Mouse (Mus musculus) spleen, adult 18-20 months (tissue): ENCODE data around the gene Ing5.
"Not testable (repeated sequence)": the region's sequence is repeated elsewhere in the genome, so short reads cannot be mapped to it uniquely, and the experiment has no call there.

Experiments
- DNase-seq, 2 experiments: peaks; one replicate each; pipeline ENCODE4 v3.0.0; 2022; ENCODE audit warnings: mixed read lengths in 2 of 2

The Ing5 gene

DNA sequence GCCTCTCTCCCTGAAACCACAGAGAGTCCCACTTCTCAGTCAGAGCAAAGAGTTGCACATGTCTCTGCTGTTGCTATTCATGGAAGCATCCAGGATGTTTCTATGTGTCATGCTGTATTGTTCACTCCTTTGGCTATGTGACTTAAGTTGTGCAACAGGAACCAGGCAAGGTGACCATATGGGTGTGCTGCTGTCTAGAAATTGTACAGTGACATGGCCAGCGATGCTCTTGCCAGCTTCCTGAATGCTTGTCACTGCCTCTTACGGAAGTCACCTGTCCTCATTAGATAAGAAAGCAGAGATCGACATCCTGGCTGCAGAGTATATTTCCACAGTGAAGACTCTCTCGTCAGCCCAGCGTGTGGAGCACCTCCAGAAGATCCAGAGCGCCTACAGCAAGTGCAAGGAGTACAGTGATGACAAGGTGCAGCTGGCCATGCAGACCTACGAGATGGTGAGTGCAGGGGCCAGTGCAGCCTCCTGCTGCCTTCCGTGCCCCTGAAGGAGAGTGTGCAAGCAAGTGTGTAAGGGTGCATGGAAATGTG lies 7.8 kb downstream of the Ing5 start:
- DNase-seq: no peak

DNA sequence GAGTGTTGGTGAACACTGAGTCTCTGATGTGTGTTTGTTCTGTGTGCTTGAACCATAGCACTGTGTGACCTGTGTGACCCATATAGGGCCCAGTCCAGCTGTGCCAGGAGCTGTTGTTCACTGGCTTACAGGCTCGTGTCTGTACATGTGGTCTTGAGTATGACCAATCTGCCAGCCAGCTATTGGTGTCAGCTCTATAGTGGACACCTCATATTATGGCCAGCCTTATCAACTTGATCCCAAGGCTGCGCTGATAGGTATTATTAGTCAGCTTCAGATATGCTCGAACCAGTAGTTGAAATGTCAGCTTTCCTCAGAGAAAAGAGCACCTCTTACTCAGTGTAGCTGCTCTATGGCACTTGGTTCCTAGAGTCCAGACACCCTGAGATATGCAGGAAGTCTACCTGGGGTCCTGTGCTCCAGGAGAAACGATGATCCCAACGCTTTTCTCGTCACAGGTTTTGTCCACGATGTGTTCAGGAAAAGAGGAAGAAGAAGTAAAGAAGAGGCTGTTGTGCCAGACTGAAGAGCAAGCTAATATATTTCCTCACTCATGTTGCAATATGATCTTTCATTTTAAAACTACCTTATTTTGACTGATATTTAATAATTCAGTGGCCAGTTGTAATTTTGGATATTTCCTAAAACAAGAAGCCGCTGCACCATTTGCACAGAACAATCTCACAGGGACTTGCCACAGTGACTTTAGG lies 14.2 kb downstream of the Ing5 start:
- DNase-seq: no peak

DNA sequence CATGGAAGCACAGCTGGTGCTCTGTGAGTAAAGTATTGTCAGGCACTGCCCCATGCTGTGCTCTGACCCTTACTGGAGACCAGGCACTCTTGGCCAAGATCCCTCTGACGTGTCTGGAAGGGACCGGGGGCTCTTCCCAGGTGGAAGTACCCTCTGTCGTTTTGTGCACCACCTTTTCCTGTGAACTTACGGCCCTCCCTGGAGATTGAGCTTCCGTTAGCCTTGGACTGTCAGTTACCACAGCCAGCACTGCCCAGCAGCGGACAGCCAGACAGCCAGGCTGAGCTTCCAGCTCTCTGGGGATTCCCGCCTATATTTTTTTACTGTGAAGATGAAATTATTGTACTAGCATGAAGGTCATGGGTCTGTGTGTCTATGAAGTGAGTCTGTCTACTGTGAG lies 15.0 kb downstream of the Ing5 start:
- DNase-seq: no peak

DNA sequence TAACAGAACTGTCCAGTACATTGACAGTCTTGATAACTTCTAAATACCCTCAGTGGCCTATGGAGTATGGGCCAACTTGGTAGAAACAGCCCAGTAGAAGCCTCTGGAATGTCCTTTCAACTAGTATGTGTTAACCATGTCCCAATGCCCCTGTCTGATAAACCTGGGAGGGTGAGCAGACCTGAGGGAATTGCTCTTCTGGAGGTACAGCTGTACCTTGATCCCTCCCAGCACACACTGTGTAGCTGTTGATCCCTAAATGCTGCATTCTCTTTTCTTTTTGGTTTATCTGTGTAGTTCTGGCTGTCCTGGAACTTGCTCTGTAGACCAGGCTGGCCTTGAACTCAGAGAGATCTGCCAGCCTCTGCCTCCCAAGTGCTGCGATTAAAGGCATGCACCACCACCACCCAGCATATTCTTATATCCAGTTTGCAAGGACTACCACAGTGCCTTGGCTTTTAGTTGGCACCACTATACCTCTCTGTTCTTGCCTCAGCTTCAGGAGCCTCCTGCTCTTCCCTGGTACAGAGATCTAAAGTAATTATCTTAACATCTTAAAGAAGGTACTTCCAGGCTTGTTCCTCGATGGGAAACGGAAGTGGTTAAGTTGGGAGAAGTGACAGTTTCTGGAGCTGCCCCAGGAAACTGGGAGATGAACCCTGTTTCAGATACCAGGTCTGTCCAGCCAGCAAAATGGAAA lies 20.2 kb downstream of the Ing5 start:
- DNase-seq: no peak

DNA sequence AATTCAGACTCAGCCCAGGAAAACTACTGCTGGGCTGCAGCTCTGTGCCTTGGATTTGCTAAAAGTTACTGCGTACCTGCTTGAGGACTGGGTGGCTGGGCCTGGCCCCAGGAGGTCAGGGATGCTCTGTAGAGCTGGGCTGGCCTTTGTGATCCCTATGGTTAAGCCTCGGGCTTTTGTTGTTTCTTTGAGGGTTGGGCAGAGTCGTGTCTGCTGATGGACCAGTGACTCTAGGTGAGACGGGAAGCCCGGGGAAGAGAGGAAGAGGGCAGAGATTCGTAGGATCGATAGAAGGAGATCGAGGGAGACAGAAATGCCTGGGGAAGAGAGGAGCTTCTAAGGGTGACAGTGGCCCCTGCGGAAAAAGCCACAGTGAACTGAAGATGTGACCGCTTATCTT lies 20.8 kb downstream of the Ing5 start, which contains the start of gene D2hgdh:
Gene D2hgdh, plus strand, starts transcription at position 301 of the 400 bp plus-strand sequence.
- DNase-seq: no peak

DNA sequence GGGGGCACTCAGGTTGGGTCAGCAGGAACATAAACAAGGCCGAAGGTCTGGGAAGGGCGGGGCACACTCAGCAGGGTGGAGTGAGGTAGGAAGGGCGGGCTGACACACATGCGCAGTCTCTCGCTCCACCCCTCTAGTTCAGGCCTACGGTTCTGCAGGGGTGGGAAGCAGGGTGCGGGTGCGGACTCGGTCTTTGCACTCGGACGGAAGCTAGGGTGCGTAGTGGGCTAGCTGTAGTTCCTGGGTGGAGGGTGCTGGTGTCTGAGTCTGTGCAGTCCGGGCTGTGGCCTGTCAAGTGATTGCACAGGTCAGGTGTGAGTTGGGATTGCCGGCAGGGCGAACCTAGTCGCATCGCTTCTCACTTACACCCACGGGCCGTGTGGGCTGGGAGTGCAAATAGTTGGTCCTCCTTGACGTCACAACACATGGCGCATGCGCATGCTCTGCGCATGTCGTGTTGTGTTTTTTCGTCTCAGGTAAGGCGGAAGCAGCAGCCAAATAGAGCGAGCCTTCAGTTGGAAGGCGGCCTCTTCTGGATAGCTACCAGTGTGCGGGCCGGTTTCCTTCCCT lies 21.4 kb downstream of the Ing5 start:
- DNase-seq: peak; percentile 90 to 93

DNA sequence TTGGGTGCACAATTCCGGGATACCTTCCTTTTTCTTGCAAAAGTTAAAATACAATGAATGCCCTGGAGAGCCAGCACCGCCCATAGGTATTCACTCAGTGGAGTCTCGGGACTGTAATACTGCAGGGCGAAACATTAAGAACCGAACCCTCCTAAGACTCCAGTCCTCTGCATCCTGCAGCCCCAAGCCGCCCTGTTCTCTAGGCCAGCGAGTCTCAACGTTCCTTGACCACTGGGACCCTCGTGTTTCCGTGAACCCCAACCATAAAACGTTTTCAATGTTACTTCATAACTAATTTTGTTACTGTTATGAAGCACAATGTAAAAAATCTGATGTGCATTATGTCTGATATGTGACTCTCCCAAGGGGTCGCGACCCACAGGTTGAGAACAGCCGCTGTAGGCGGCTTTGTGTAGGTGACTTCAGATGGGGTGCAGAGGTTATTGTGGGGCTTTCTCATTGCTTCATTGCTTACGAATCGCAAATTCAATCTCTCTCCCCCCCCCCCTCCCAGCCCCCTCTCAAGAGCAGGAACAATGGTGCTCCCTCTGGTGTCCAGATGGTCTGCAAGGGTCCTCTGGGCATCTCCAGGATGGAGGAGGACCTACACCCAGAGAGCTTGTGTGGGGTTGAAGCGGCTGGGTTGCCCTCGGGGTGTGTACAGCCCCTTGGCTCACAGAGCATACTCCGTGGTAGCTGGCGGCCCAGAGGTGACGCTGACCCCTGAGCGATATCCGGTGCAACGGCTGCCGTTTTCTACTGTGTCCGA lies 22.2 kb downstream of the Ing5 start:
- DNase-seq: peak in 1 of 2 experiments; percentile 19

DNA sequence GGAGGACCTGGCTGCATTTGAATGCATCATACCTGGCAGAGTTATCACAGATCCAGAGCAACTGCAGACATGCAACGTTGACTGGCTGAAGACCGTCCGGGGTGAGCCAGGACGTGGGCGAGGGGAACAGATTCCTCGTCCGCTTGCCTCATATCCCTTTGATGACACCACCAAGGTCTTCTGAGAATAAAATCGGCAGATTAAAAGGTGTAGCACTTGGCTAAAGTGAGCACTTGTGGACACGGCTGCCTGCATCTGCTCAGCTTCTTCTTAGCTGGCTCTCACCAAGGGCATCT lies 22.7 kb downstream of the Ing5 start:
- no peak for DNase-seq

DNA sequence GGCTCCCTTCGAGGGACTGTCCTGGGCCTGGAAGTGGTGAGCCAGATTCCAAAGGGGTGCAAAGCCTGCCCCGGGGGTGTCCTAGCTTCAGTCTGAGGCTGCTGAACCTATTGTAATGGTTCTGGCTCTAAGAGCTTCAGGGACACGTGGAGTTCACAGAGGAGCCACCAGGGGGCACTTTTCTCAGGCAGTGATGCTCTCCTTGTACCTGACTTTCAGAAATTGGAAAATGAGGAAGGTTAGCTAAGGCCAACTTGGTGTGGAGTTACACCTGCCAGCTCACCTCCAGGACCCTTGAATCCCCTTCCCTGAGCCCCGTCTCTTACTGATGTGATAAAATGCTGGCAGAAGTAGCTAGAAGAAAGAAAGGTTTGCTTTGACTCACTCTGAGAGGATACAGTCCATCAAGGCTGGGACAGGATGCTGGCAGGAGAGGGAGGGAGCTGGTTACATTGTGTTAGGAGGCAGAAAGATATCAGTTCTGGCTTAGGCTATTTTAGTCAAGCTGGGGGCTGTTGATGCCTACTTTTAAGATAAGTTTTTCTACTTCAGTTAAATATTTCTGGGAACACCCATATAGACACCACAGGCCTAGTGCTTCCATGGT lies 29.1 kb downstream of the Ing5 start:
- DNase-seq: not testable (repeated sequence)

DNA sequence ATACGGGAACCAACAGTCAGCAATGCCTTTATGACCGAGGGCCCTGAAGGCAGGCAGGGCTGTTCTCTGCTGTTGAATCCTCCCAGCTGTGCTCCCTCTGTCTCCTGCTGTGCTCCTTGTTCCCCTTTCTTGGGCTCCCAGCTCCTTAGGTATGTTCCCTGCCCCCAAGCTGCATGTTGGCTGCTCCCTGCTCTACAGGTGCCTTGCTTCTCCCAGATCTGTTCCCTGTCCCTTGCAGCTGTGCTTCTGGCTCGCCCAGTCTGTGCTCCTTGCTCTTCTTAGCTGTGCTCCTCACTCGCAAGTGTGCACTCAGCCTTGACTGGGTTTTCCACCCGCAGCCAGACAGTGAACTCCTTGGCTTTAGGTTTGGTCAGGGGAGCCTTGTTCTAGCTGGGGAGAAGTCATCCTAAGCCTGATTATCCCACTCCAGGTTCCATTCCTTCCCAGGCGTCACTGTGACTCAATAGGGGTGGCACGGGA lies 30.9 kb downstream of the Ing5 start:
- DNase-seq: no peak

DNA sequence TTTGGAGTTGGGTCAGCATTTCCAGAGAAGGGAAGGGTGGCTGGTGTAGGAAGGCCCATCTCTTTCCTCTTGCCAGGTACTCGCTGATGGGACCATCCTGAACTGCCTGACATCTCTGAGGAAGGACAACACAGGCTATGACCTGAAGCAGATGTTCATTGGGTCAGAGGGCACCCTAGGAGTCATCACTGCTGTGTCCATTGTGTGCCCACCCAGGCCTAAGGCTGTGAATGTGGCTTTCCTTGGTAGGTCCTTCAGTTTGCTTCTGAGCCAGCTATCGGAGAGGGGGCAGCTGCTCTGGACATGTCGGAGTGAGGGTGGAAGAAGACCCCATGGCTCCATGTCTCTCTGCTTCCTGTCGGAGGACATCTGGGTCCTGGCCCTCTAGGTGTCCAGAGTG lies 31.4 kb downstream of the Ing5 start:
- DNase-seq: no peak

DNA sequence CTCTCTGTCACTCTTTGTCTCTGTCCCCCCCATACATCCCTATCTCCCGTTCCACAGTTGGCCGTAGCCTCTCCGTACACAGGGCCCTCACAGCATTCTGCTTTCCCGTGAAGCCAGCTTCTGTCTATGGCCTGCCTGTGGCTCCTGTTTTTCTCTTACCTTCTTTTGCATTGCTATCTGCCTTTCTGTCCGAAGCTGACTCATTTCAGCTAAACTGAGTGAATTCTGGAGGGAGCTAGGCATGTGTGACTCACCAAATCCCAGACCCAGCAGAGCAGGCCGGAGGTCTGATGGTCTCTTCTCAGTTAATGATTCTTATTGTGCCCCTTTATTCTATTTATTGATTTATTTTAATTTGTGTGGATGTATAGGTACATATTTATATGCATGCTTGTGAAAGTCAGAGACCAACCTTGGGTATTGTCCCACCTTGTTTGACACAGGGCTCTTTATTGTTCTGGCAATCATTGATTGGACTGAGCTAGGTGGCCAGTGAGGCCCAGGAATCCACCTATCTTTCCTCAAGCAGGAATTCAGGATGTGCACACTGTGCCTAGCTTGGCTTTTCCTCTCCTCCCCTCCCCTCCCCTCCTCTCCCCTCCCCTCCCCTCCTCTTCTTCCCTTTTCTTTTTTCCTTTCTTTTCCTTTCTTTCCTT lies 32.2 kb downstream of the Ing5 start:
- no peak for DNase-seq

DNA sequence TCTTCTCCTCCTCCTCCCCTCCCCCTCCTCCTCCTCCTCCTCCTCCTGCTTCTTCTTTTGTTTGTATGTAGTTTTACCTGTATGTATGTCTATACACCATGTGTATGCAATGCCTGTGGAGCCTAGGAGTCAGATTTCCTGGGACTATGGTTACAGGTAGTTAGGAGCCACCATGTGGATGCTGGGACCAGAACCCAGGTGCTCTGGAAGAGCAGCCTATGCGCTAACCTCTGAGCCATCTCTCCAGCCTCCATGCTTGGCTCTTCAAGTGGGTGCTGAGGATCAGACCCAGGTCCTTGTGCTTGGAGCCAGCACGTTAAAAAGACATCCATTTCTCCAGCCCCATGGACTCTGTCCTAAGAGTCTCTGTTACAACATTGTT lies 32.8 kb downstream of the Ing5 start:
- no peak for DNase-seq

DNA sequence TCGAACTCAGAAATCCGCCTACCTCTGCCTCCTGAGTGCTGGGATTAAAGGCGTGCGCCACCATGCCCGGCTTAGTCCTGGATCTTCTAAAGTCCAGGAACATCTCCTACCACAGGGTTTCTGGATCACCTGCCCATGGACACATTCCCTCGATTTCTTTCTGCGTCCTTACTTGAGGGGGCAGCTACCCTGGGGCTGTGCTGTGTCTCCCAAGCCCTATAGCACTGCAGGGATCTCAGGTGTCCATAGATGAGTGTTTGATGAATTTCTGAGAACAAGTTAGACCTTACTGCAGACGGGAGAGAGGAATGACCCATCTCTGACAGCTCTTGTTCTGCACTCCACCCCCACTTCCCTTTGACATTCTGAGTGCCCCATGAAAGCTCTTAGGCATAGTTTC lies 33.6 kb downstream of the Ing5 start:
- DNase-seq: no peak

DNA sequence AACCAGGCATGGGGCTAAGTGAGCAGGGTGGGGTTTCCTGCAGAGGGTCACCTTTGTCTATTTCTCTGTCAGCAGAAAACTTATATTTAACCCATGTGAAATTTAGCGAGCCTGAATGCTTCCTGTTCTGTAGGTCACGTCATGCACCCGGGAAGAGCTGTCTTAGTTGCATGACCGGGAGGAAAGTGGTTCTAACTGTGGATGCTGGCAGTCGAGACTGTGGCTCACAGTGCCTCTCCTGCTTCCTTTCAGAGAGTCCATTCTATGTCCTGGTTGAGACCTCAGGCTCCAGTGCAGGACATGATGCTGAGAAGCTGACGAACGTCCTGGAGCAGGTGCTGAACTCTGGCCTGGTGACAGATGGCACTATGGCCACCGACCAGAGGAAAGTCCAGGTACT lies 34.8 kb downstream of the Ing5 start:
- DNase-seq: not testable (repeated sequence)

DNA sequence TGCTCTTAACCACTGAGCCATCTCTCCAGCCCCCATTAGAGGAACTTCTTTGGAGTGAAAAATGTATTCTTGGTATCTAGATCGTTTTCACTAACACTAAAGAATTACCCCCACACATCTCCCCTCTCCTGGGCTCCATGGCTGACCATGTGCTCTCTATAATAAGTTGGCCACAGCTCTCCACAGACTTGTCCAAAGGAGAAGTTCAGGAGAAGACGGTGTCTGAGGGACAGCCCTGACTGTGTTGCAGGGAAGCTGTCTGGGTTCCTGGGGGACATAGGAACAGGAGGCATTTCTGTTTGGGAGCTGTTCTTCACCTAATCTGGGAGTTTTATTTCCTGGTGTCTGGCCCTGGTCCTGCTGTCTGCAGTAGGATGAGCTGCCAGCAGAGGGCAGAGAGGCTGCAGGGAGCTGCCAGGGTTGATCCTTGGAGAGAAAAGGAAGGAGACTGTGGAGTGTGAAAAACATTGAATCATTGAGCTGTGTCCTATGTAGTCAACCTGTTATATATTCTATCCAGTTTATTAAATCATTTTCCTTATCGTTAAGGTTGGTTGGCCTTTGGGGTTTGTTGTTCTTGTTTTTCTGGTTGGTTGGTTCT lies 42.1 kb downstream of the Ing5 start:
- DNase-seq: not testable (repeated sequence)

DNA sequence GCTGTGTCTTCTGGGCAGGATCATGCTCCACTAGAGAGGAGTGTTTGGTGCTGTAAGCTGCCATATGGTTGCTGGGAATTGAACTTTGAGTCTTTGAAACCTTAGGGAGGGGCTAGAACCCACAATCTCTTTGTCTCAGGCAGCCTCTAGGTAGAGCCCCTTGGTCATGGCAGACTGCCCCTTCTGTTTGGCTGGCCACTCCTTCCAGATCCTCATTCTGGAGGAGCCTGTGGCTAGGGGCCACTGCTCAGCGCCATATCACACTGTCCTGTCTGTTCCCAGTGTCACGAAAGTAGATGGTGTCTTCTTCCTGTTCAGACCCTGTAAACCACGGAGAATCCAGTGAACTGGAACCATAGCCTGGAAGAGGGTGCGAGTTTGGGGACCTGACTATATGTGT lies 52.0 kb downstream of the Ing5 start:
- not testable (repeated sequence) for DNase-seq

DNA sequence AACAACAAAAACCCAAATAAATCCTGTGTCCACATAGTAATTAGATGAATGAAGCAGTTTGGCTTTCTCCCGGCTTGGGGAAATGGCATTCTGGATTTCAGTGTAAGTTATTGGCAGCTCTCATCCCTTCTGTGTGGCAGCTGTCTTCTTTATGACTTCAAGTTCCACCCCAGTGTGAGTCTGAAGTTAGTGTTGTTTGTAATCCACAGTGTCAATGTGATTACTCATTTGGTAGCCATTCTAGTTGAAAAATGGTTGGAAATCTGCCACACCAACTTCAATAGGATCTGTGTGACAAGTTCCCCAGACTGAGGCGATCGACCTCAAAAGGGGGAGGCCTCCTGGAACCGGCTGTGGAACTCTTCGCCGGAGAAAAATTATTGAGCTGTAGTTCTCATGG lies 53.6 kb downstream of the Ing5 start:
- DNase-seq: no peak

DNA sequence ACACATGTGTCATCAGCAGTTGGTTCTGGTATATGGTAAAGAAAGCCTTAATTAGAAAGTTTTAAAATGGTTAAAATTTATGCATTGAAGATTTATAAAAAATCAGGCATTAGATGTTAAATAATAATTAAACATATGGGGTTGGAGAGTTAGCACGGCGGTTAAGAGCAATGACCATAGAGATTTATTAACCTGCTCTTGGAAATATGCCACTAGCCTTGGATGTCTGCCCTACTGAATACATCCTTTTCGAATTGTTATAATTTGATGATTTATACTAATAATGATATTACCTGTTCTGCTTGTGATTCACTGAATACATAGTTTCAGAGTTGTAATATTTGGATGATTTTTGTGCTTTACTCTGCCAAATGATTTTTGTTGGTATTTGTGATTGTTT lies 54.2 kb downstream of the Ing5 start:
- DNase-seq: no peak

DNA sequence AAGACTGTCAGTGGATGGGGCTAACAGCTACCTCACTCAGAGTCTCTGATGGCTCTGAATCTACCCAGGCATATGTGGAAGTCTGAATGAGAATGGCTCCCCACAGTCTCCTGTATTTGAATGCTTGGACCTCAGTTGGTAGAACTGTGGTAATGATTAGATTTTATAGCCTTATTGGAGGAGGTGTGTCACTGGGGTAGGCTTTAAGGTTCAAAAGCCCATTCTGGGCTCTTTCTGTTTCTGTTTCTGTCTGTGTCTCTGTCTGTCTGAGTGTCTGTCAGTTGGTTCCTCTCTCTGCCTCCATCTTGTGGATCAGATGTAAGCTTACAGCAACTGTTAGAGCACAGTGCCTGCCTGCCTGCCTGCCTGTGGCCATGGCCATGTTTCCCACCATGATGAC lies 55.9 kb downstream of the Ing5 start:
- no peak for DNase-seq

DNA sequence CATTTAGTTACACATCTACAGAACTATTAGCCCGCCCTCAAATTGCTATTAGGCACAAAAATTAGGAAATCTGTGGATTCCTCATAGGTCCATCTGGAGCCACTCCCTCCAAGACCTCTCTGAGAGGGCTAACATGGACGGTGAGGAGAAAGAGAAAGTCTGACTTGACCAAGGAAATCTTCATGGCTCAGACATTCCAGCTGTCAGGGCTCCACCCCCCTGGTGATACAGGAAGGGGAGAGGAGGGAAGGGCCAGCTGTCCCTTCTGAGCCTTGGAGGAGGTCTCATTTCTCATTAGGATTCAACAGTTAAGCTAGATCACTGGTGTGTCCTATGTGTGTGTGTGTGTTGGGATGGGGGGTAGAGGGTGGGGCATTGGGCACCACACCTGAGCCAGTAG lies 57.3 kb downstream of the Ing5 start, which contains the start of gene Gal3st2:
Gene Gal3st2, plus strand, starts transcription at position 259 of the 400 bp plus-strand sequence.
- DNase-seq: not testable (repeated sequence)
